Mouse (Mus musculus) bone marrow macrophage, adult 2 months (primary cell): ENCODE measurements around the gene H2-DMa.

Experiments
- CTCF ChIP-seq: IDR thresholded peaks from 2 replicates; pipeline ENCODE4 v1.5.1; 2012; ENCODE audit warnings: low read depth, mild to moderate bottlenecking, low read length, moderate library complexity
- POLR2A ChIP-seq: IDR thresholded peaks from 2 replicates; pipeline ENCODE4 v1.6.1; 2012; ENCODE audit warnings: mild to moderate bottlenecking, low read depth, low read length, borderline replicate concordance

DNA sequence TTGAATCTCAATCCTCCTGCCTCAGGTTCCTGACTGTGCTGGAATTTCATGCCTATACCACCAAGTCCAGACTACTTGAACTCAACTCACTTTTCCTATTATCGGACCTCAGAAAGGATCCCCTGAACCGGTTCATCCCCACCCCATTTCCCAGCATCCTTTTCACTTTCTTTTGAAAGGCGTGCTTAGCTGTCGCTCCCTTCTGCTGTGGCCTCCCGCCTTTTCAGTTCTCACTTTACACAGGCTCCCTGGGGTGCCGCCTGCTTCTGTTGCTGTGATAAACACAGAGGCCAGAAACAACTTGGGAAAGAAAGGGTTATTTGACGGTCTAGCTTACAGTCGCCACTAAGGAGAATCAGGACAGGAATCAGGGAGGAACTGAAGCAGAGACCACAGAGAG lies 36.2 kb upstream of the H2-DMa start:
- TF ChIP-seq POLR2A (no peak), CTCF (no peak)
